Mouse (Mus musculus) kidney, adult 2 months (tissue): ENCODE measurements around the gene Pdss2.

ENCODE experiments used
- CTCF ChIP-seq: fragments of 200-500 bp; conservative IDR thresholded peaks from 2 replicates; pipeline ENCODE4 v1.5.1; 2011; ENCODE audit warnings: low read depth, mild to moderate bottlenecking, control low read depth, low read length, moderate library complexity, mixed read lengths; ENCODE audit not compliant: insufficient read depth, insufficient read length
- POLR2A ChIP-seq: fragments of 200-500 bp; IDR thresholded peaks from one replicate; pipeline ENCODE4 v1.6.1; 2011; ENCODE audit warnings: low read depth, low read length, control low read depth

GRCm38 (mm10) chr10:43502599-43502998 lies 281.3 kb downstream of the Pdss2 start:
- no peak for TF ChIP-seq POLR2A
- TF ChIP-seq CTCF: no peak
